Mouse (Mus musculus) heart, adult 2 months (tissue): ENCODE data around the gene Cfap20. TPM values are rescaled to one million over a fixed set of nuclear protein-coding genes. Genes with fewer than 3 reads are reported as not detected.

Experiments
- DNase-seq, 2 experiments: peaks; one replicate each; pipeline ENCODE4 v3.0.0; 2021
- H3K27ac ChIP-seq: fragments of 200-600 bp; 2 replicates; pipeline ENCODE4 v1.8.1; 2022
- H3K27me3 ChIP-seq: fragments of 200-500 bp; 2 replicates; pipeline ENCODE4 v1.6.1; 2012; ENCODE audit warnings: mild to moderate bottlenecking, low read length, inconsistent platforms, mixed read lengths; ENCODE audit not compliant: control insufficient read depth, insufficient read depth
- H3K36me3 ChIP-seq: fragments of 200-500 bp; 2 replicates; pipeline ENCODE4 v1.6.1; 2012; ENCODE audit warnings: low read length, inconsistent platforms; ENCODE audit not compliant: control insufficient read depth, insufficient read depth
- H3K4me1 ChIP-seq: fragments of 200-500 bp; 2 replicates; pipeline ENCODE4 v1.6.1; 2011; ENCODE audit warnings: low read length; ENCODE audit not compliant: control insufficient read depth, insufficient read depth
- H3K4me3 ChIP-seq: fragments of 200-600 bp; 2 replicates; pipeline ENCODE4 v1.8.1; 2022
- H3K79me2 ChIP-seq: fragments of 200-500 bp; replicated peaks from 2 replicates; pipeline ENCODE4 v1.6.1; 2012; ENCODE audit warnings: mild to moderate bottlenecking, inconsistent platforms, low read length, moderate library complexity, mixed read lengths; ENCODE audit not compliant: control insufficient read depth, insufficient read depth
- H3K9ac ChIP-seq: fragments of 200-500 bp; 2 replicates; pipeline ENCODE4 v1.6.1; 2012; ENCODE audit warnings: low read depth, mild to moderate bottlenecking, control low read depth, inconsistent platforms, low read length, mixed read lengths
- CTCF ChIP-seq: fragments of 200-600 bp; IDR thresholded peaks from 2 replicates; pipeline ENCODE4 v1.8.1; 2022; ENCODE audit warnings: antibody characterized with exemption, mild to moderate bottlenecking, moderate library complexity
- EP300 ChIP-seq: fragments of 200-500 bp; IDR thresholded peaks from 2 replicates; pipeline ENCODE4 v1.6.1; 2011; ENCODE audit warnings: low read depth, low read length, control low read depth; ENCODE audit not compliant: insufficient read depth
- POLR2A ChIP-seq: fragments of 200-500 bp; IDR thresholded peaks from 2 replicates; pipeline ENCODE4 v1.6.1; 2011; ENCODE audit warnings: mild to moderate bottlenecking, low read depth, low read length, control low read depth; ENCODE audit not compliant: insufficient read depth
- WGBS: fragments of 180-500 bp; shearing (Covaris S2); methylation state at CpG from one replicate; pipeline ENCODE4 v1.1.7; 2018; 5-methylcytosine and 5-hydroxymethylcytosine counted together
- intact Hi-C: fragments of 180-260 bp; cut with DNase I; formaldehyde crosslinking; loops from one replicate; pipeline ENCODE4 v1.15.1; 2025
- polyA plus RNA-seq: library from polyadenylated mRNA; depleted of rRNA; stranded (reverse); fragments of >200 nt; gene quantifications from 2 replicates; pipeline ENCODE4 v1.2.3, GENCODE M21; 2012
- total RNA-seq, 2 experiments: library from RNA; stranded (reverse); gene quantifications; 2 replicates each; pipeline ENCODE4 v1.2.3; 2021

Cfap20 gene
- total and polyA plus RNA-seq, 3 experiments = 21.8 to 27.4 (median 24.2) TPM

- H3K36me3 ChIP-seq = no peaks in the 10 kb centered on the region
- H3K79me2 ChIP-seq = no peaks in the 10 kb centered on the region
- H3K27ac ChIP-seq = peak overlapping the region; percentile 90
- no peak overlapping the region for H3K4me3 ChIP-seq
- H3K27me3 ChIP-seq = no peaks in the 10 kb centered on the region
- peak; percentile 53 to 76 for DNase-seq
- no peak for TF ChIP-seq CTCF
- peak; percentile 94 for TF ChIP-seq EP300
- TF ChIP-seq POLR2A = 0 out of 2 replicates have a peak, but pooled peaks have one; percentile 23
- intact Hi-C loops = loop anchor here (1.0 to 5.0 kb wide), 3 partner anchors 11 to 40 kb away; partner anchors contain the start of gene Mmp15
- peaks cover 26% of the 10 kb centered on the region for H3K4me1 ChIP-seq
- H3K9ac ChIP-seq = no peak overlapping the region
- 39% methylated on average over 5 of the region's 5 CpGs for WGBS
These were observed 42.1 kb downstream of the Cfap20 start for GRCm38 (mm10) chr8:95392604-95393003.

GRCm38 (mm10) chr8:95391101-95391500, 43.6 kb downstream of the Cfap20 start:
- Histone ChIP-seq H3K4me1 (peaks cover 25% of the 10 kb centered on the region), H3K4me3 (no peak overlapping the region), H3K27ac (no peak overlapping the region; the same call in 1 of the 2 replicates), H3K36me3 (no peaks in the 10 kb centered on the region), H3K79me2 (no peaks in the 10 kb centered on the region), H3K9ac (no peak overlapping the region), H3K27me3 (no peaks in the 10 kb centered on the region)
- TF ChIP-seq EP300 (no peak), POLR2A (no peak), CTCF (no peak)
- intact Hi-C loops = loop anchor here (5.0 kb wide), 1 partner anchor 36 kb away; no protein-coding TSS in a partner anchor
- no peak for DNase-seq
- 63% methylated on average over 7 of the region's 7 CpGs for WGBS

GRCm38 (mm10) chr8:95390312-95390711, 44.4 kb downstream of the Cfap20 start:
- no peaks in the 10 kb centered on the region for H3K79me2 ChIP-seq
- DNase-seq = no peak
- H3K4me3 ChIP-seq = no peak overlapping the region
- H3K27ac ChIP-seq = no peak overlapping the region; the same call in 1 of the 2 replicates
- peaks cover 24% of the 10 kb centered on the region for H3K4me1 ChIP-seq
- H3K36me3 ChIP-seq = no peaks in the 10 kb centered on the region
- 46% methylated on average over 4 of the region's 4 CpGs for WGBS
- H3K9ac ChIP-seq = no peak overlapping the region
- TF ChIP-seq POLR2A (no peak), EP300 (no peak), CTCF (no peak)
- H3K27me3 ChIP-seq = no peaks in the 10 kb centered on the region
- intact Hi-C loops = loop anchor here (5.0 kb wide), 1 partner anchor 37 kb away; no protein-coding TSS in a partner anchor

- Histone ChIP-seq H3K27ac (no peak overlapping the region), H3K4me1 (peaks cover 13% of the 10 kb centered on the region), H3K79me2 (no peaks in the 10 kb centered on the region), H3K4me3 (no peak overlapping the region), H3K27me3 (no peaks in the 10 kb centered on the region), H3K9ac (no peak overlapping the region), H3K36me3 (no peaks in the 10 kb centered on the region)
- intact Hi-C loops = no loop called here
- no peak for TF ChIP-seq POLR2A
- no peak for TF ChIP-seq EP300
- no peak for TF ChIP-seq CTCF
- no peak for DNase-seq
- 88% methylated on average over 7 of the region's 7 CpGs for WGBS
These were observed 46.7 kb downstream of the Cfap20 start for GRCm38 (mm10) chr8:95387936-95388335.

GRCm38 (mm10) chr8:95387221-95387620, 47.4 kb downstream of the Cfap20 start:
- TF ChIP-seq POLR2A (no peak), EP300 (no peak), CTCF (no peak)
- no peak overlapping the region for H3K4me3 ChIP-seq
- no peaks in the 10 kb centered on the region for H3K36me3 ChIP-seq
- peaks cover 9% of the 10 kb centered on the region for H3K4me1 ChIP-seq
- intact Hi-C loops = no loop called here
- WGBS = 92% methylated on average over 10 of the region's 10 CpGs
- no peak overlapping the region for H3K9ac ChIP-seq
- no peak overlapping the region for H3K27ac ChIP-seq
- no peaks in the 10 kb centered on the region for H3K79me2 ChIP-seq
- DNase-seq = no peak
- no peaks in the 10 kb centered on the region for H3K27me3 ChIP-seq

- H3K9ac ChIP-seq = no peak overlapping the region
- DNase-seq = no peak
- H3K27me3 ChIP-seq = no peaks in the 10 kb centered on the region
- no peak overlapping the region for H3K4me3 ChIP-seq
- H3K4me1 ChIP-seq = peaks cover 3% of the 10 kb centered on the region; the same call in 1 of the 2 replicates
- TF ChIP-seq POLR2A (no peak), CTCF (no peak), EP300 (no peak)
- no peaks in the 10 kb centered on the region for H3K79me2 ChIP-seq
- WGBS = 45% methylated on average over 5 of the region's 5 CpGs
- peaks cover 2% of the 10 kb centered on the region; the same call in 1 of the 2 replicates for H3K36me3 ChIP-seq
- H3K27ac ChIP-seq = no peak overlapping the region
- intact Hi-C loops = no loop called here
These were observed 48.6 kb downstream of the Cfap20 start for GRCm38 (mm10) chr8:95386037-95386436.
